Mouse (Mus musculus): Measurements from ENCODE around the gene Rap2a. TPM values are rescaled to one million over a fixed set of nuclear protein-coding genes. Genes with fewer than 3 reads are reported as not detected.

Rap2a gene
- 4.7 and 5.2 TPM in 2 replicates for polyA plus RNA-seq (2012; rRNA removed)

GRCm38 (mm10) chr14:120477982-120478568 is at the start of gene Rap2a:
Rap2a (plus strand) TSS chr14:120478444.

Other genes with a start within 250 kb of the Rap2a start
- gene Mbnl2, start 202.8 kb upstream of the Rap2a start, polyA plus RNA-seq (2012; rRNA removed), result 25.5 and 36.7 TPM in 2 replicates

Data from stomach, adult 2 months (tissue).